Mouse (Mus musculus) cerebellum, adult 9-10 months (tissue): ENCODE data around the gene Farp1.

Experiments
- DNase-seq: peaks from one replicate; pipeline ENCODE4 v3.0.0; 2022

Farp1 gene

GRCm38 (mm10) chr14:121058481-121058880 lies 23.5 kb downstream of the Farp1 start:
- DNase-seq: no peak

DNA sequence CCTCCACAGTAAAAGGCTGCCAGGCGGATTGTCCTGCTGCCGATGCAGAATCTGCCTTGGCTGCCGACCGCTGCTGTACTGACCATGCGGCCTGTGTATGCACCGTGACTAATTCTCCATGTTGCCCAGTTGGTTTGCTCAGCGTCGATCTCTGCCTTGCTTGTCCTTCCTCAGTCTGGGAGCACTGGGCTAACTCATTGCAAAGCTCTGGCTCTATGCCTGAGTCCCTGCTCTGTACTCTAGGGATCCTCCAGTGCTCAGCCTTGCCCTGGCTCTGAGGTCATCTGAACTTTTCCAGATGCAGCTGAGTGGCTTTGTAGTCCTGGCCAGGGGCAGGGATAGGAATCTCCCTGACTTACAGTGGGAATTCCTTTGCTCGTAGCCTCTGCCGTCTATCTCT lies 24.3 kb downstream of the Farp1 start:
- no peak for DNase-seq

- DNase-seq: no peak
Observed at GRCm38 (mm10) chr14:121060484-121060883, 25.5 kb downstream of the Farp1 start.

GRCm38 (mm10) chr14:121061686-121062085 lies 26.7 kb downstream of the Farp1 start:
- DNase-seq: no peak

DNA sequence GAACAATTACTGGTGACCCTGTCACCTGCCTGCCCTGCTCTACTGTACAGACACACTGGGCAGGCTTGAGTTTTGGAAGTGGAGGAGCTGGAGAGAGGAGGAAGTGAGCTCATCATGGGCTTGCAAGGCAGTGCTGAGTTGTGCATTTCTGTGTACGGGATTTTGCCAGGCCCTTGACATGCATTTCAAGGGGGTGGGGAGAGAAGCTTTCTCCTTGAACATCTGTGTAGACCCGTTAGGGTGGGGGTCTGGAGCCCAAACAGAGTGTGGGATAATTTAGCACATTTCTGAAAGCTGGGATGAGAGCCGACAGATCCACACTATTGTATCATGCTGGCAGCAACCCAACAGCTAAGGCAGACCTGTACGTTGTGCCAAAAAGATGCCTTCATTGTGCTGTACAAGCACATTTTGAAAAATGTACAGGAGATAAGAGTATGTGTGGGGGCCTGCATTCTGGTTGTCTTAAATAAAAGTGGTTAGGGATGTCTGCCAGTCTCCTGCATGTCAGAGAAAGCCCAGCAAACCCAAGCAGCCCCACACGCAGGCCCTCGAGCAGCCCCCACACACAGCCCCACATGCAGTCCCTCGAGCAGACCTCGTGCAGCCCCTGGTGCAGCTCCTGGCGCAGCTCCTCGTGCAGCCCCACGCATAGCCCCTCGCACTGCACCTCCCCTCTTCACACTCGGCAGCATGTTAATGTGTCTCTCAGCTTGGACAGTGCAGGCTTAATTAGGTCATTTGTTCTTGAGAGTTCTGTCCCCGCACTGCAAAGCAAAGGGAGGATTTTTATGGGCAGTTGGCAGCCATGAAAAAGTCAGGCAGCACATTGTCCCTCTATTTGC lies 27.5 kb downstream of the Farp1 start:
- peak; percentile 81 for DNase-seq

DNA sequence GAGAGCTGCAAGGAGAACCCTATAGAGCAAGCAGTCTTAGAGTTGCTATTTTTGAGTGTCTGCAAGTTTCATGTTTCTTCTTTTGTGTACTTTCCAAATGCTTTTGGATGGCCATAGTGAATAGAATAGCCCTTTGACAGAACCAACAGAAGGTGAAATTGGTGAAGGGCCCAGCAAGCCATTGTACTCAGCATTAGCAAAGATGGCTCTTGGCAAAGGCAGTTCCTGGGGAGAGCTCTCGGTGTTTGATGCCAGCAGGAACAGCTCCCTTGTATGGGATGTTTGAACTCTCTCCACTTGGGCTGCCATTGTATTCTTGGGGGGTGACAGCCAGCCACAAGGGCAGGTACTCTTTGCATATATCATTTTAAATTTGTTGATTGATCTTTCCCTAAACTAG lies 29.7 kb downstream of the Farp1 start:
- peak; percentile 59 for DNase-seq

- no peak for DNase-seq
Observed at GRCm38 (mm10) chr14:121073093-121073866, 38.3 kb downstream of the Farp1 start.

- DNase-seq: no peak
Observed at GRCm38 (mm10) chr14:121074197-121074734, 39.3 kb downstream of the Farp1 start.

DNA sequence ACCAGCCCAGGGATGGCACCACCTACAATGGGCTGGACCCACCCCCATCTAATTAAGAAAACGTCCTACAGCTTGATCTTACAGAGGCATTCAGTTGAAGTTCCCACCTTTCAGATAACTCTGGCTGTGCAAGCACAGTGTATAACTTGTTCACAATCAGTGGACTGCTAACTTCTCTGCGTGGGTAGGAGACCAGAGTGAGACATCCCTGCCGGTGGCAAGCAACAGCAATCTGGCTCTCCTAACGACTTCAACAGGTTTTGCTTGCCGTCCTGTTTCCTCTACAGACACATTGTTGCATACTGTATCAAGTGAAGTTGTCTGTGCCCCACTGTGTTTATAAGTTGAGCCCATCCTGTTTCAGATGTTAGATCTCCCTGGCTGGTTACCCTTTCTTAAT lies 45.7 kb downstream of the Farp1 start:
- DNase-seq: no peak

- DNase-seq: no peak
Observed at GRCm38 (mm10) chr14:121082341-121082740, 47.3 kb downstream of the Farp1 start.

- no peak for DNase-seq
Observed at GRCm38 (mm10) chr14:121082793-121083192, 47.8 kb downstream of the Farp1 start.

DNA sequence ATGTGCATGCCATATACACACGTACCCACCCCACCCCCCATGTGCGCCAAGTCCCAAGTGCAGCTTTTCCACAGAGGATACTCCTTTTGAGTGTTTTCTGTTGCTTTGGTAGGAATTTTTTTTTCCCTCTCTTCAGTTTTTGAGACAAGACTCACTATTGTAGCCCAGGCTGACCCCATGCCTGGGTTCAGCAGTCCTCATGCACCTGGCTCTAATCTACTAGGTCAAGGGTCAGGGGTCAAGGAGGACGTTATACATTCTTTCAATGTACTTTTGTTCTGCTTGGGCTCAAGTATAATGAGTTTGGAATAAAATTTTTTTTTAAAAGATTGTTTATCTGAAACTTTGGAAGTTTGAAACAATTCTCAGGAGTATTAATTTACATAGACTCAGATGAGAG lies 48.4 kb downstream of the Farp1 start:
- DNase-seq: no peak

GRCm38 (mm10) chr14:121092517-121092916 lies 57.5 kb downstream of the Farp1 start:
- no peak for DNase-seq

GRCm38 (mm10) chr14:121093860-121094259 lies 58.9 kb downstream of the Farp1 start:
- no peak for DNase-seq

- no peak for DNase-seq
Observed at GRCm38 (mm10) chr14:121097640-121098435, 62.8 kb downstream of the Farp1 start.

DNA sequence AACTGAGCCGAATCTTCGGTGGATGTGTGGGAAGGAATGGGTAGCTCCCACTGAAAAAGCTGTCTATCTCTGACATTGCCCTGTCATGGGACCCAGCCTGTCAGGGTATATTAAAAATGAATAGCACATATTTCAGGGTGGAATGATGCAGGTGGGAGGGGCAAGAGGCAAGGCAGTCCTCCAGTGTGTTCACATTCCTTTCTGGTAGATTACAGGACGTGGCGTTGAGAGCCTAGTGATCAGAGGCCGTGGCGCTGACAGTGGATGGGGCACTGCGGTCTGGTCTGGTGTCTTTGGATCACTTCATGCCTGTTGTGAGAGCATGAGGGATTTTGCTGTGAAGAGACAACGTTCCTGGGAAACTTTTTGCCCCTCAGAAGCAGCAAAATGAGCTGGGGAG lies 64.1 kb downstream of the Farp1 start:
- DNase-seq: no peak

GRCm38 (mm10) chr14:121099876-121100275 lies 64.9 kb downstream of the Farp1 start:
- no peak for DNase-seq

- no peak for DNase-seq
Observed at GRCm38 (mm10) chr14:121100829-121101228, 65.8 kb downstream of the Farp1 start.

GRCm38 (mm10) chr14:121101531-121101930 lies 66.5 kb downstream of the Farp1 start:
- no peak for DNase-seq

- no peak for DNase-seq
Observed at GRCm38 (mm10) chr14:121102599-121102998, 67.6 kb downstream of the Farp1 start.

- peak; percentile 53 for DNase-seq
Observed at GRCm38 (mm10) chr14:121103459-121103858, 68.5 kb downstream of the Farp1 start.

DNA sequence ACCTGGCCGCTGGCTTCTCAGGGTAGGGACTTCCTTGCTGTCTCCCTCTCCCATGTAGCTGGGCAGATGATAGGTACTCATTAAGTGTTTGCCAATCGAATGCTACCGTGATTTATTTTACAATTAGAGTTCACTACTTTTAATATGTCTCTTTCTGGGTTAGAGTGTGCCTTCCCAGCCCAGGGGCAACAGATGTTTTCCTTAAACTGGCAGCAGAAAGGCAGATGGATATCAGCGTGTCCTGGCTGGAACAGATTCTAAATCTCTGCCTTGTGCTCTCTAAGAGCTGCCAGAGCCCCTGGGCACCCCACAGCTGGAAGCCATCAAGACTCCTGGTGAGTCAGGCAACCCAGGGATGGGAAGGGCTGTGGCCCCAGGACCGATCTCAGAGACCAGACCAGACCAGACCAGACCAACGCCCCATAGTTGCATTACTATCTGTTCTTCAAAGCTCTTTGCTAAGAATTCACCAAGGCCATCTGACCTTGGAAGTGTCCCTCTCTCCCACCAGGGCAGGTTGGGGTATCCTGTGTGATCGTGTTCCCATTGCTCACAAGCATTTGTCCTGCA lies 69.8 kb downstream of the Farp1 start:
- no peak for DNase-seq

GRCm38 (mm10) chr14:121106906-121107305 lies 71.9 kb downstream of the Farp1 start:
- DNase-seq: no peak
